Mouse (Mus musculus) layer of hippocampus, adult 2 months (tissue): ENCODE results near the gene Mid1ip1. TPM values are rescaled to one million over a fixed set of nuclear protein-coding genes. Genes with fewer than 3 reads are reported as not detected.

Experiments
- DNase-seq, 2 experiments: peaks; one replicate each; pipeline ENCODE4 v3.0.0; 2022; ENCODE audit warnings: low spot score in 2 of 2
- H3K27ac ChIP-seq: fragments of 200-600 bp; 2 replicates; pipeline ENCODE4 v1.8.1; 2022
- H3K4me3 ChIP-seq: fragments of 200-600 bp; 2 replicates; pipeline ENCODE4 v1.8.1; 2022; ENCODE audit warnings: mild to moderate bottlenecking
- CTCF ChIP-seq: fragments of 200-600 bp; conservative IDR thresholded peaks from 2 replicates; pipeline ENCODE4 v1.8.1; 2022; ENCODE audit warnings: antibody characterized with exemption, mild to moderate bottlenecking, moderate library complexity
- total RNA-seq, 2 experiments: library from RNA; stranded (reverse); gene quantifications; 2 replicates each; pipeline ENCODE4 v1.2.3; 2021

Gene Mid1ip1
- total RNA-seq, 2 experiments from 2014 or later, result 89.4 to 95.0 TPM

- no peak overlapping the region for H3K27ac ChIP-seq
- TF ChIP-seq CTCF, result no peak
- H3K4me3 ChIP-seq, result no peak overlapping the region
- no peak for DNase-seq
Observed at GRCm38 (mm10) chrX:10734453-10734852, 19.6 kb downstream of the Mid1ip1 start.

- no peak for DNase-seq
- H3K4me3 ChIP-seq, result no peak overlapping the region
- no peak for TF ChIP-seq CTCF
- H3K27ac ChIP-seq, result no peak overlapping the region
Observed at GRCm38 (mm10) chrX:10734874-10735273, 20.1 kb downstream of the Mid1ip1 start.

DNA sequence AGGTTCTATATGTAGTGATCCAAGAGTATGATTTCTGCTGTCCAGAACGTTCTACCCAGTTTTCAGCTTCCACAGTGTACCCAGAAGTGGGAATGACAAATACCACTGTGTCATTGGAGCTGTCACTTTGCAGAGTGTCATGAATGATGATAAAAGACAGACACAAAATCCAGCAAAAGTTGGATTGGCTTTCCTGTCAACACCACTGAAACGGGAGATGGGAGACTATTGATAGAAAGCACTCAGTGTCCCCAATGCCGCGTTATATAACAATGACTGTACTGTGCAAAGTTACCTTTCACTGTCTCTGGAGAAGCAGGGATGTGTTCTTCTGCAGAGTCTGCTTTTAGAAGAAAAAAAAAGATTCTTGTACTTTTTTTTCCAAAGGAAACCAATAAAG lies 44.1 kb downstream of the Mid1ip1 start:
- DNase-seq, result no peak
- Histone ChIP-seq H3K4me3 (no peak overlapping the region), H3K27ac (no peak overlapping the region)
- no peak for TF ChIP-seq CTCF

- H3K27ac ChIP-seq, result no peak overlapping the region
- TF ChIP-seq CTCF, result no peak
- H3K4me3 ChIP-seq, result no peak overlapping the region
- DNase-seq, result no peak
Observed at GRCm38 (mm10) chrX:10763476-10764016, 48.7 kb downstream of the Mid1ip1 start.

Other genes with a start within 250 kb of the Mid1ip1 start
- gene Tspan7, start 229.9 kb upstream of the Mid1ip1 start, total RNA-seq, result 1,000 to 10,000 TPM; 1,107 to 1,213 TPM